Mouse (Mus musculus): ENCODE measurements around the gene Cox18. TPM values are rescaled to one million over a fixed set of nuclear protein-coding genes. Genes with fewer than 3 reads are reported as not detected.
A peak's percentile ranks its signal among the peaks of the same experiment; 100 is the strongest.

The Cox18 gene
- polyA plus RNA-seq, 1 experiment from 2014 or later = 24.0 TPM

- Histone ChIP-seq H3K4me1 (replicated peaks) (peaks cover 13% of the 10 kb centered on the region), H3K27ac (peak overlapping the region; percentile 96), H3K9ac (peak overlapping the region; percentile 89), H3K27me3 (no peaks in the 10 kb centered on the region), H3K36me3 (peaks cover 43% of the 10 kb centered on the region), H3K9me3 (replicated peaks) (no peaks in the 10 kb centered on the region), H3K4me3 (peak overlapping the region; percentile 79), H3K4me2 (peak overlapping the region; percentile 70)
- no peak for ATAC-seq (replicated peaks; ENCODE audit: insufficient number of reproducible peaks, insufficient read depth, low FRiP score, low read depth)
- WGBS = 29% methylated on average over 3 of the region's 3 CpGs
Measured at GRCm38 (mm10) chr5:90222937-90223336, 864 bp downstream of the Cox18 start.

- Histone ChIP-seq H3K4me1 (replicated peaks) (peaks cover 9% of the 10 kb centered on the region), H3K4me3 (no peak overlapping the region), H3K9ac (no peak overlapping the region), H3K9me3 (replicated peaks) (no peaks in the 10 kb centered on the region), H3K27me3 (no peaks in the 10 kb centered on the region), H3K4me2 (no peak overlapping the region), H3K27ac (no peak overlapping the region), H3K36me3 (peaks cover 61% of the 10 kb centered on the region)
- ATAC-seq (replicated peaks; ENCODE audit: insufficient number of reproducible peaks, insufficient read depth, low FRiP score, low read depth) = no peak
- WGBS = 90% methylated on average over 3 of the region's 3 CpGs
Measured at GRCm38 (mm10) chr5:90217791-90218190, 6.0 kb downstream of the Cox18 start.

GRCm38 (mm10) chr5:90217226-90217625, 6.6 kb downstream of the Cox18 start:
- ATAC-seq (replicated peaks; ENCODE audit: insufficient number of reproducible peaks, insufficient read depth, low FRiP score, low read depth) = no peak
- no peak overlapping the region for H3K27ac ChIP-seq

GRCm38 (mm10) chr5:90213356-90213755, 10.4 kb downstream of the Cox18 start:
- H3K27ac ChIP-seq = no peak overlapping the region
- no peaks in the 10 kb centered on the region for H3K9me3 ChIP-seq (replicated peaks)
- H3K9ac ChIP-seq = no peak overlapping the region
- H3K36me3 ChIP-seq = peaks cover 42% of the 10 kb centered on the region
- no peak overlapping the region for H3K4me2 ChIP-seq
- no peak for ATAC-seq (replicated peaks; ENCODE audit: insufficient number of reproducible peaks, insufficient read depth, low FRiP score, low read depth)
- no peaks in the 10 kb centered on the region for H3K27me3 ChIP-seq
- WGBS = 95% methylated on average over 12 of the region's 12 CpGs
- H3K4me3 ChIP-seq = no peak overlapping the region
- no peaks in the 10 kb centered on the region for H3K4me1 ChIP-seq (replicated peaks)

More at GRCm38 (mm10) chr5:90217226-90217625, 6.6 kb downstream of the Cox18 start:
- H3K4me1 ChIP-seq (replicated peaks) = peaks cover 3% of the 10 kb centered on the region
- 84% methylated on average over 12 of the region's 12 CpGs for WGBS
- H3K9ac ChIP-seq = no peak overlapping the region
- H3K4me2 ChIP-seq = no peak overlapping the region
- H3K9me3 ChIP-seq (replicated peaks) = no peaks in the 10 kb centered on the region
- peaks cover 61% of the 10 kb centered on the region for H3K36me3 ChIP-seq
- no peak overlapping the region for H3K4me3 ChIP-seq
- no peaks in the 10 kb centered on the region for H3K27me3 ChIP-seq

GRCm38 (mm10) chr5:90203168-90203567, 20.6 kb downstream of the Cox18 start:
- 16% methylated on average over 5 of the region's 5 CpGs for WGBS
- Histone ChIP-seq H3K4me1 (replicated peaks) (no peaks in the 10 kb centered on the region), H3K9me3 (replicated peaks) (no peaks in the 10 kb centered on the region), H3K9ac (no peak overlapping the region), H3K27me3 (0 out of 2 replicates have a peak, but pooled peaks cover 3% of the 10 kb centered on the region), H3K27ac (no peak overlapping the region), H3K4me3 (no peak overlapping the region), H3K4me2 (no peak overlapping the region), H3K36me3 (no peaks in the 10 kb centered on the region)
- no peak for ATAC-seq (replicated peaks; ENCODE audit: insufficient number of reproducible peaks, insufficient read depth, low FRiP score, low read depth)

- Histone ChIP-seq H3K9ac (no peak overlapping the region), H3K27me3 (0 out of 2 replicates have a peak, but pooled peaks cover 3% of the 10 kb centered on the region), H3K27ac (no peak overlapping the region), H3K4me3 (no peak overlapping the region), H3K4me2 (no peak overlapping the region), H3K9me3 (replicated peaks) (no peaks in the 10 kb centered on the region), H3K36me3 (no peaks in the 10 kb centered on the region), H3K4me1 (replicated peaks) (no peaks in the 10 kb centered on the region)
- WGBS = 81% methylated on average over 9 of the region's 9 CpGs
- no peak for ATAC-seq (replicated peaks; ENCODE audit: insufficient number of reproducible peaks, insufficient read depth, low FRiP score, low read depth)
Measured at GRCm38 (mm10) chr5:90202447-90203117, 21.2 kb downstream of the Cox18 start.

- no peak overlapping the region for H3K4me2 ChIP-seq
- H3K4me3 ChIP-seq = no peak overlapping the region
- H3K4me1 ChIP-seq (replicated peaks) = no peaks in the 10 kb centered on the region
- 0 out of 2 replicates have a peak, but pooled peaks cover 3% of the 10 kb centered on the region for H3K27me3 ChIP-seq
- no peak for ATAC-seq (replicated peaks; ENCODE audit: insufficient number of reproducible peaks, insufficient read depth, low FRiP score, low read depth)
- H3K9me3 ChIP-seq (replicated peaks) = no peaks in the 10 kb centered on the region
- 52% methylated on average over 16 of the region's 16 CpGs for WGBS
- no peak overlapping the region for H3K27ac ChIP-seq
- no peak overlapping the region for H3K9ac ChIP-seq
- no peaks in the 10 kb centered on the region for H3K36me3 ChIP-seq
Measured at GRCm38 (mm10) chr5:90199922-90200632, 23.7 kb downstream of the Cox18 start.

- no peaks in the 10 kb centered on the region for H3K9me3 ChIP-seq (replicated peaks)
- H3K4me2 ChIP-seq = no peak overlapping the region
- H3K9ac ChIP-seq = no peak overlapping the region
- H3K4me3 ChIP-seq = no peak overlapping the region
- ATAC-seq (replicated peaks; ENCODE audit: insufficient number of reproducible peaks, insufficient read depth, low FRiP score, low read depth) = no peak
- 15% methylated on average over 6 of the region's 6 CpGs for WGBS
- H3K27me3 ChIP-seq = no peaks in the 10 kb centered on the region
- no peak overlapping the region for H3K27ac ChIP-seq
- no peaks in the 10 kb centered on the region for H3K36me3 ChIP-seq
- H3K4me1 ChIP-seq (replicated peaks) = no peaks in the 10 kb centered on the region
Measured at GRCm38 (mm10) chr5:90194831-90195230, 29.0 kb downstream of the Cox18 start.

- no peak overlapping the region for H3K9ac ChIP-seq
- no peaks in the 10 kb centered on the region for H3K27me3 ChIP-seq
- no peaks in the 10 kb centered on the region for H3K36me3 ChIP-seq
- H3K4me3 ChIP-seq = no peak overlapping the region
- no peak for ATAC-seq (replicated peaks; ENCODE audit: insufficient number of reproducible peaks, insufficient read depth, low FRiP score, low read depth)
- WGBS = 69% methylated on average over 5 of the region's 5 CpGs
- H3K4me1 ChIP-seq (replicated peaks) = no peaks in the 10 kb centered on the region
- no peak overlapping the region for H3K4me2 ChIP-seq
- H3K9me3 ChIP-seq (replicated peaks) = no peaks in the 10 kb centered on the region
- H3K27ac ChIP-seq = no peak overlapping the region
Measured at GRCm38 (mm10) chr5:90182782-90183181, 41.0 kb downstream of the Cox18 start.

- WGBS = 66% methylated on average over 5 of the region's 5 CpGs
- no peak for ATAC-seq (replicated peaks; ENCODE audit: insufficient number of reproducible peaks, insufficient read depth, low FRiP score, low read depth)
- no peak overlapping the region for H3K27ac ChIP-seq
- no peak overlapping the region for H3K4me3 ChIP-seq
- no peaks in the 10 kb centered on the region for H3K9me3 ChIP-seq (replicated peaks)
- no peak overlapping the region for H3K4me2 ChIP-seq
- H3K27me3 ChIP-seq = no peaks in the 10 kb centered on the region
- no peaks in the 10 kb centered on the region for H3K36me3 ChIP-seq
- no peaks in the 10 kb centered on the region; the same call in 1 of the 2 replicates for H3K4me1 ChIP-seq (replicated peaks)
- H3K9ac ChIP-seq = no peak overlapping the region
Measured at GRCm38 (mm10) chr5:90179094-90179493, 44.7 kb downstream of the Cox18 start.

- no peaks in the 10 kb centered on the region for H3K27me3 ChIP-seq
- H3K36me3 ChIP-seq = no peaks in the 10 kb centered on the region
- ATAC-seq (replicated peaks; ENCODE audit: insufficient number of reproducible peaks, insufficient read depth, low FRiP score, low read depth) = peak; percentile 84
- no peak overlapping the region for H3K9ac ChIP-seq
- H3K27ac ChIP-seq = peak overlapping the region; percentile 67
- no peaks in the 10 kb centered on the region for H3K9me3 ChIP-seq (replicated peaks)
- no peak overlapping the region for H3K4me2 ChIP-seq
- WGBS = 74% methylated on average over 1 of the region's 1 CpGs
- no peaks in the 10 kb centered on the region; the same call in 1 of the 2 replicates for H3K4me1 ChIP-seq (replicated peaks)
- no peak overlapping the region for H3K4me3 ChIP-seq
Measured at GRCm38 (mm10) chr5:90178116-90178515, 45.7 kb downstream of the Cox18 start.

All from heart, embryonic 15.5 days (tissue).